Mouse (Mus musculus) lung, postnatal 10 days (tissue): ENCODE measurements around the gene Olfr812.
"Not testable (repeated sequence)": the region's sequence is repeated elsewhere in the genome, so short reads cannot be mapped to it uniquely, and the experiment has no call there.

ENCODE experiments used
- DNase-seq: peaks from one replicate; pipeline ENCODE4 v3.0.0; 2021

The Olfr812 gene

DNA sequence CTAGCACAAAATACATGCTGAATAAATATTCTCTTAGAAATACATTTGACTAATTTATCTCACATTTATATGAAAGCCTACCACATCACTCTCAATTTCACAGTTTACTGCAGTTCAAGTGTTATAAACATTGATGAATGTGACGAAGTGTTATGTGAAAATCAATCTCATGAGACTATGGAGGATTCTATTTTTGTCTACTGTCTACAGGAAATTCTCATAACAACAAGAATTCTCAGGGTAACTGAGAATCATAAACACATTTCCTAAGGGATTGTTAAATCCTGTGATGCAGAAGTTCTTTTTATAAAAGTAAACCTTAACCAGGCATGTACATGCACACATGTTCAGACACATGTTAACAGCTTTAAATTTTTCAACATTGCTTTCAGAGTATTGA, at the start of gene Olfr812:
Gene Olfr812, minus strand, starts transcription at position 101 of the 400 bp plus-strand sequence.
- no peak for DNase-seq

DNA sequence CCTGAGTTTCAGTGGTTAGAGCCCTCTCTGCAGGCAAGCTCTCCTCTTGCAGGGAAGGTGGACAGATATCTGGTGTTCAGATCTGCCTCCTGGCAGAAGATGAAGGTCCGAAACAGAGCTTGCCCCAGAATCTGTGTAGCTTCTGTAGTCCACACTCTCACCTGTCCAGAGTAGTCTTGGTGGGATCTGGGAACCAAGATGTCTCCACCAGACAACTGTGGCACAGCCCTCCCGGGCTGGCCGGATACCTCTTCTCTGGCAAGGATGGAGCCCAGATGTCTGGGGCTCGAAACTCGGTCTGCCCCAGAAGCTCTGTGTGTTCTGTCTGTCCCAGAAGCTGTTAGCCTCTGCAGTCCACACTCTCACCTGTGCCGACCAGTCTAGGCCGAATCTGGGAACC, 40.0 kb upstream of the Olfr812 start:
- no peak for DNase-seq

GRCm38 (mm10) chr10:129885496-129885895, 39.6 kb upstream of the Olfr812 start:
- DNase-seq = not testable (repeated sequence)

DNA sequence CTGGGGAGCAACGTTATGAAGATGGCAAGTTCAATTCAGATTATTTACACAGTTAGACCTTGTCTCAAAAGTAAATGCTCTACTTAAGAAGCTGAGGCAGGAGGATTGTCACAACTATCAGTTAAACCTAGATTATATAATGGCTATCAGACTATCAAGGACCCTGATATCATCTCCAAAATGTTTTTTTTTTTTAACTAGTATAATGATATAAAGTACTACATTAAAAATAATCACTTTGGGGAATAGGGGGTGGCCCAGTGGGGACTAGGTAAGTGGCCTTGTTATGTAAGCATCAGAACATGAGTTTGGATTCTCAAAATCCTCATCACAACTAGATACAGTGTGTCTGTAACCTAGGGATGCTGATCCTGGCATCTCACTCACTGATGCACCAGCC, 33.9 kb upstream of the Olfr812 start, which contains the start of gene Olfr814:
Gene Olfr814, minus strand, starts transcription at position 101 of the 400 bp plus-strand sequence.
- not testable (repeated sequence) for DNase-seq

DNA sequence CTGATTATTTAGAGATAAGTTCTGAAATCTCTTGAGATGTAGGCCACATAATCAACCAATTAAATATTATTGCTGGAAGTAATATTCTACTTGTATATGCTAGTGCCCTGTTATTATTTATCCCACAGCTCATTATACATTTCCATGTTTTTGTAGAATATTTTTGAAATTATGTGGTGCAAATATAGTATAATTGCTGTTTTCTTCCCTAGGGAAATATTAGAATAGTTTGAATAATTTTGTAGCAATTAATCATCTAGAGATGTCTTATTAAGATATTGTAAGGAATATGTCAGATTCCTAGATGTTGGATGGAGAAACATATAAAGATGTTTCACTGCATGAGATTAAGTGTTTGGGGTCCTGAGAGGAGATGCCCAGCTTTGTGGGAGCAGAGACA, 9.2 kb upstream of the Olfr812 start, which contains the start of gene Olfr813:
Gene Olfr813, plus strand, starts transcription at position 301 of the 400 bp plus-strand sequence.
- DNase-seq = no peak

DNA sequence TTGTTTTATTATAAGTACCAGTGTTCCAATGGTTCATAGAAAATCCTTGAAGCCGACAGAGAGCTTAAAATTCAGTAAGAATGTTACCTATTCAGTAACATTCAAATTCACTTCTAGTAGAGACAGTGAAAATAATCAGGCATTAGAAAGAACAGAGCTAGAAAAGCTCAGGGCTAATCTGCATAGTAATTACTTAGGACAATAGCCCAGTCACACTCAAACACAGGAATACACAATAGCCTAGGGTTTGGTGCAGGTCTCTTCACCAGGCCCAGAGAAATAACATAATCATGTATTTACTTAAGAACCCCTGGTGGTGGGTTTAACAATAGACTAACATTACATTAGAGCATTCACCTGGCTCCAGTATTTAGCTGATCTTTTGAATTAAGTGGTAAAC, 1.4 kb upstream of the Olfr812 start:
- DNase-seq = no peak

DNA sequence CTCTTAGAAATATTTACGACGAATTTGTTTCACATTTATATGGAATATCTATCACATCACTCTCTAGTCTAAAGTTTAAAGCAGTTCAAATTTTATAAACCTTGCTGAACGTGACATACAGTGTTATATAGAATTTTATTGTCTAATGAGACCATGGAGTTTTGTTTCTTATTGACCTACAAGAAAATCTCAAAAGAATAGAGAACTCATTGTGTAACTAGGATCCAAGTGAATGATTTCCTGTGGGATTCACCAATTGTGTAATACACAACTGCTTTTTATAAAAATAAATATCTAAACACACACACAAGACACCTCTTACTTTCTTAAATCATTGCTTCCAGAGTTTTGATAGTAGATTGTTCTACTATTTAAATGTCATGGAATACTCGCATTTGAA, 41.6 kb downstream of the Olfr812 start, which contains the start of gene Olfr811:
Gene Olfr811, minus strand, starts transcription at position 101 of the 400 bp plus-strand sequence.
- DNase-seq = no peak

DNA sequence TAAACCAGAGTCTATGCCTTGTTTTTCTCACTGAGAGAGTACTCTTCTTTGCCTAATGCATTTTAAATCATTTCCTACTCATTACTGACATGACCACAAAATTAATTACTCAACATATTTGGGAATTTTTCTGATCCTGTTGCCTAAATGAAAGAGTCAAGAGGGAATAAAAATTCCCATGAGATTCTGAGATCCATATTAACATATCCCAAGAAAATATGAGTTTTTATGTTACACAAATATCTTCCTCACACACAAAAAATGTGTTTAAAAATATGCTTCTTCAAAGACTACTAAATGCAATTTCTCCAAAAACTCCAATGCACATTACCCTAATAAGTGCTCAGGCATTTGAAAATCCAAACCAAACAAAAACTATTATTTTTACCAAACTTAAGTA, 51.1 kb downstream of the Olfr812 start, which contains the start of gene Olfr810:
Gene Olfr810, minus strand, starts transcription at position 101 of the 400 bp plus-strand sequence.
- no peak for DNase-seq
